Mouse (Mus musculus) gastrocnemius, postnatal 14 days (tissue): ENCODE measurements around the gene Adgra1. TPM values are rescaled to one million over a fixed set of nuclear protein-coding genes. Genes with fewer than 3 reads are reported as not detected.

ENCODE experiments used
- DNase-seq: peaks from one replicate; pipeline ENCODE4 v3.0.0; 2021; ENCODE audit warnings: mixed read lengths
- intact Hi-C: fragments of 180-260 bp; cut with DNase I; formaldehyde crosslinking; loops from one replicate; pipeline ENCODE4 v1.15.1; 2025; ENCODE audit warnings: low total_unique reads
- long read RNA-seq, 2 experiments: library from polyadenylated mRNA; stranded (forward); transcript quantifications; one replicate each; pipeline ENCODE4 v2.0.0; 2021
- total RNA-seq, 2 experiments: library from RNA; stranded (reverse); gene quantifications; 2 replicates each; pipeline ENCODE4 v1.2.3; 2021

Adgra1 gene
- under 1 TPM; 0.14 to 0.22 TPM for total RNA-seq
- long read RNA-seq, experiment 1 = 0 reads
- long read RNA-seq, experiment 2 = 0 reads

- DNase-seq = peak; percentile 68
- intact Hi-C loops = loop anchor here (5.0 kb wide), 1 partner anchor 1962 kb away; no protein-coding TSS in a partner anchor
These were observed at the start of gene Adgra1 for GRCm38 (mm10) chr7:139834036-139834435. Gene Adgra1, plus strand, starts transcription at chr7:139834174.

- DNase-seq = no peak
- intact Hi-C loops = no loop called here
These were observed 46.6 kb upstream of the Adgra1 start for GRCm38 (mm10) chr7:139787382-139787781.

DNA sequence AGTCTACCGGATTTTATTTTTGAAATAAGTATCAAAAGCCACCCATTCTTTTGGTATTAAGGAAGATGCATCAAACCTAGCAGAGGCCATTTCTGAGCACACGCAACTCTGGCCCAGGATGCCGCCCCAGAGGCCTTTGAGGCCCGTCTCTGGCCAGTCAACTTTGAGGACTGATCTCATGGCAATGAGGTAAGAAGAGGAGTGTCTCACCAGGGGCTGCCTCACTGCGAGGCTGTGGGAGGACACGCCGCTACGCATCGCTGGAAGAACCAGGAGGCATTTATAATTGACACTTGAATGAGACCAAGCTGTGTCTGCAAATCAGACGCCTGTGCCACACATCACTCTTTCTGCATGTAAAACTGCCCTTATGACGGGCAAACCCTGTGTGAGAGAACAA, 45.0 kb upstream of the Adgra1 start:
- no peak for DNase-seq
- intact Hi-C loops = no loop called here

DNA sequence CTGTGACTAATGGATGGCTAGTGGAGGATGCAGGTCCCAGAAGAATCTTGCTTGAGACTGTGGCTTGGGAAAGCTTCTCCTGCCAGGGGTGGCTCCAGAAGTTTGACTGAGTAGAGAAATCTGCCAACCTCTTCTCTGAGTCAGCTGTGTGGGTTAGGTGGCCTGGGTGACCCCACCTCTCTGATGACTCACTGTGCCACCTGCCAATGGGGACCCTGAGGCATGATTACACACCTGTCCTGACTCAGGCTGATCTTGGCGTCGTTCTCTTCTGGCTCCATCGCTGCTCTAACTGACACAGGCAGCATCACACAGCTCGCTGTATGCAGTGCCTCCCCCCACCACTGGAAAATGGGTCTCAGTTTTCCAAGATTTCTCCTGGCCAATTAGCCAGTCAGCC, 44.3 kb upstream of the Adgra1 start:
- no peak for DNase-seq
- intact Hi-C loops = no loop called here

DNA sequence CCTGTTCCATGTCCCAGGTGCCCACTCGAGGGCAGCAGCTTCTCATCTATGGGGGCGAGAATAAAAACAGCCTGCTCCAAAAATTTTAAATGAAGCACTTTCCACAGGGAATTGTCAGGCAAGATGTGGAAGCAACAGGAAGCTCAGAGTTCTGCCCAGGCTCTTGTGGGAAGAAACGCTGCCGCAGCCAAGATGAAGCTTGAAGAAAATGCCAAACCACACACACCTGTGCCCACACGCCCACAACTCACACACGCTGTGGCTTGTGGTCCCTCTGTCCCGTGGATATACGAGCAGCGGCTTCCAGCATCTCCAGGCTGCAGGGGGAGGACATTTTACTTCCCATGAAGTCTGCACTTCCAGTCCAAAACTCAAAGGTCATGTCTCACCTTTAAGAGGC, 42.4 kb upstream of the Adgra1 start:
- DNase-seq = no peak
- intact Hi-C loops = no loop called here

- intact Hi-C loops = no loop called here
- DNase-seq = no peak
These were observed 38.9 kb upstream of the Adgra1 start for GRCm38 (mm10) chr7:139795004-139795605.

DNA sequence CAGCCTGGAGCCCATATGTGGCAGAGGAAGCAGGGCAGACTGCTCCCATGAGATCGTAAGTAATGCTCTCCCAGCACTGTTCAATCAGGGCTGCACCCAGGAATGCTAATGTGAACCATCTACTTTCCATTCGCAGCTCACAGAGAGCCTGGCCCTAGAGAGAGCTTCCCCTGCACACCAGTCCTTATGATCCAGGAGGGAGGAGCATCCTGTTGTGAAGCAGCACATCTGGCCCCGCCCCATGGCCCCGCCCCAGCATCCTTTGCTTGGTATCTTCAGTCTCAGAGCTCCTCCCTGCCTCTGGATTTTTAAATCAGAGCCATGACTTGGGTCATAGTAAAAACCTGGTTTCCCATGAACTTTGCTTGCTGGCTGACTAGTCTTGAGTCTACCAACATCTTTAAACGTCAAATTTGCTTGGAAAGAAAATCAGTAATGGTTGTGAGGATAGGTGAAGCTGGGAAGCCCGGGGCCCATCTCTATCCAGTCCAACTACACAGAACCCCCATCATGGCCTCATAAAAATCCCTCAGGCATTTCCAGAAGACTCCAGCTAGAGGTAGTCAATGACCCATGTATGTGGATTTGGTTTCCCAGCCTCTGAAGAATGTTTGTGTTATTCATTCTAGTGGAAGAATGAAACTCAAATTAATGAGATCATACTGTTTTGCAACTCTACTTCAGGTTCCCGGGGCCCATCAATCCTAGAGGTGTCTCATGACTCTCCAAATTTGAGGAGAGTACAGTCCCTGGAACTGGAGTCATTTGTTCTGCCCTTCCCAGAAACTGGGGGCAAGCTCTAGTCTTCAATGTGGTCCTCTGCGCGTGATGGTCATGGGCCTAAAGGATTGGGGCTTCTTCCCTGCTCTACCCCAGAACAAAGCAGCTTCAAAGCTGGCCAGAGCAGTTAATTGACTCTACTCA, 36.5 kb upstream of the Adgra1 start:
- DNase-seq = no peak
- intact Hi-C loops = no loop called here

GRCm38 (mm10) chr7:139806175-139806601, 27.8 kb upstream of the Adgra1 start:
- DNase-seq = no peak
- intact Hi-C loops = no loop called here

DNA sequence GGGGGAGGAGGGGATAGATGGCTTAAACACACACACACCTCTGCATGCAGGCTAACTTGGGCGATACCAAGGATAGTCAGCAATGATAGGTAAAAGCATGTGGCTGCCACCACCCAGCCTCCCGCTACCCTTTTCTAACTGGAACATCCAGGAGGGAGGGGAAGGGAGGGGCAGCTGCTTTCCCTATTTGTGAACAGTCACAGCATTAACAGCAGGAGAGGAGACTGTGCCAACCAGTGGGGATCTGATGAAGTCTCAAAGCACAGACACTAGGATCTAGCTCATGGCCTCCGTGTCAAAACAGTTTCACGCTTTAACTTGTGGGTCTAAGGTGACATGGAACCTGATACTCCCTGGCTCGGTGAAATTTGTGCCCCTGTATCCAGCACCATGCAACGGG, 23.9 kb upstream of the Adgra1 start:
- intact Hi-C loops = no loop called here
- no peak for DNase-seq

DNA sequence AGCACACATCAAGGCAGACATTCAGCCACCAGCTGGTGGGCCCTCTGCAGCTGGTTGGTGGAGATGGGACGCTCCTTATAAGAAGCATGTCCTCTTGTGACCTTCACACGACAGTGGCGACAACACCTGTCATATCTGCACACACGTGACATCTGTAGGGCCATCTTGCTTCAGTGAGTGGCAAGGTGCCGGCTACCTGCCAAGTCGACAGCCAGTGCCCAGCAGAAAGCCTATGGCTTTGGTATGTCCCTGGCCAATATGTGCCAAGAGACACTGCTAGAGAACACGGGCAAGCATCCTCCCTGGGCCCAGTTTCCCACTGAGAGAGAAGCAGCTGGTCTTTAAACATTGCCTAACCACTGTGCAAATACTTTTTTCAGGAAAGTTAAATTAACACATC, 22.3 kb upstream of the Adgra1 start:
- intact Hi-C loops = no loop called here
- DNase-seq = no peak

DNA sequence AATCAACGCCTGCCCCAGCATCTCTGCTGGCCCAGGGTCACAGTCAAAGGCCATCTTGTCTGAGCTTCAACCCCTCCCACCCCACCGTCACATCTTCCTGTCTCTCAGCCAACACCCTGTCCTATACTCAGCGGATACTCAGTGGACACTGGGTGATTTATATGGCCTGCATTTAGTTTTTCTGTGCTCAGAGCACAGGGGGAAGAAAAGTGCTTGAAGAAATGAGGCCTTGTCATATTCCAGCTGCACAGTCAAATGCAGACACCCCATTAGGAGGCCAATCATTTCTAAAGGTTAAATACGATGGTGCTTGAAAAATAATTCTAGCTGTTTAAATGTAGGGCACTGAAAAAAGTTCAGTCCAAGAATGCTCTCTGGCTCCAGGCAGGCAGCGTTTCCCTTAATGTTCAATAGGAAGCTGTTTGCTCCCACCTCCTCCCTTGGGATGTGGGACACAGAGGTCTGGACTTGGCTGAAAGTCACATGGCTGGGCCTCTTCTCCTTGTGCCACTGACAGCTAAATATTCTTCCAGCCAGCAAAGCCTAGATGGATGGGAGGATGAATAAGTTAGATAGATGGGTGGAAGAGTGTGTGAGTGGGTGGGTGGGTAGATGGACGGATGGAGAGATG, 20.3 kb upstream of the Adgra1 start:
- intact Hi-C loops = no loop called here
- no peak for DNase-seq

- DNase-seq = peak; percentile 39
- intact Hi-C loops = no loop called here
These were observed 11.5 kb upstream of the Adgra1 start for GRCm38 (mm10) chr7:139822301-139823010.

GRCm38 (mm10) chr7:139827687-139828086, 6.3 kb upstream of the Adgra1 start:
- intact Hi-C loops = no loop called here
- DNase-seq = no peak

- intact Hi-C loops = loop anchor here (5.0 kb wide), 1 partner anchor 1961 kb away; no protein-coding TSS in a partner anchor
- DNase-seq = no peak
These were observed 442 bp upstream of the Adgra1 start for GRCm38 (mm10) chr7:139833532-139833931.

GRCm38 (mm10) chr7:139835140-139836131, 1.5 kb downstream of the Adgra1 start:
- no peak for DNase-seq
- intact Hi-C loops = no loop called here

GRCm38 (mm10) chr7:139840443-139841168, 6.6 kb downstream of the Adgra1 start:
- intact Hi-C loops = no loop called here
- DNase-seq = no peak

DNA sequence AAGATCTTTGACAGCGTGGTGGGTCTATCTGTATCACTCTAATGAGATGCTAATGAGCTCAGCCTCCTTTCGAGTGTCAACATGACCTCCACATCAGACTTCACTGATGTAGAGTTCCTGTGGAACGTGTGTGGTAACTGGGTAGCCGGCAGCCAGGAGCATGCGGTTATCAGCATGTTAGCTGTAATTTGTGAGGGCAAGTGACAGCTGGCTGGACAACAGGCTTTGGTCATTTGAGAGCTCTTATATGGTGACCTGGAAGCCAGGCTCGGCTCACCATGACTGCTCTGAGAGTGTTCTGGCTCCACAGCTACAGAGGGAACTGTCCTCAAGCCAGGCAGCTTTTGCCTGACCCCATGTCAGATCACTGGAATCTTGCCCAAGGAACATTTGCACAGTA, 8.4 kb downstream of the Adgra1 start:
- DNase-seq = no peak
- intact Hi-C loops = no loop called here

DNA sequence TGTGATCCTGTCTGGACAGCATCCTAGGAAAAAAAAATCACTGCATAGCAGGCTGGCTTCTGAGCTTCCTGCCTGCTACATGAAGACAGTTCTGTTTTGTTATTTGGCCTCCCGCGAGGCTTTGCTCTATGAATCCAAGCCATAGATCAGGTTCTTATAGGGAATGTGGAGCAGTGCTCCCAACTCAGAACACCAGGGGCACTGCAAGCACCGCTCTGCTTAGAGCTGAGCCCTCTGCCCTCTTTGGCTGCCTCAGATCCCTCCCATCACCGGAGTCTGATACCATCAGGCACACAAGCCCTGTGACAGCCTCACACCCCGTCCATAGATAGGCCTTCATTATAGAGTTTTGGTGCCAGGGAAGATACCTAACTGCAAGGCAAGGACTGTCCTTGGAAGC, 9.2 kb downstream of the Adgra1 start:
- DNase-seq = no peak
- intact Hi-C loops = no loop called here
